Mouse (Mus musculus): Measurements from ENCODE around the gene 4933417A18Rik.
"Not testable (repeated sequence)": the region's sequence is repeated elsewhere in the genome, so short reads cannot be mapped to it uniquely, and the experiment has no call there.

Gene 4933417A18Rik

GRCm38 (mm10) chr13:34973770-34974169 is 49.6 kb downstream of the 4933417A18Rik start:
- no peak for DNase-seq (ENCODE audit: low read depth, low spot score)

DNA sequence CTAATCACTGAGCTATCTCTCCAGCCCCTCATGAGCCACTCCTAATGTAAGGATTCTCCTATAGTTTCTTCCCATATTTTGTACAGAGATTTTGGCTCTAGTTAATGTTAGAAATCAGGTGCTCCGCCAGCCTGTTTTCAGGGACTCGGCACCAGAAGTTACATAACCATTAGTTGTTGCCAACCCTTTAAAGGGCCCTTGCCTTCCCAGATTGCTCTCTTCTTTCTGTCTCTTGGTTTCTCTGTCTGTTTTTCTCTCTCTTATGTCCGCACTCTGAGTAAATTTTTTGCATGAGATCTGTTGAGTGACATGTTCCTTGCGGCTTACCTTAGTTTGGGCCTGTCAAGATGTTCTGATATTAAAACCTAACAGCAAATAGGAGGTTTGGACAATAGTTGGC is 51.9 kb downstream of the 4933417A18Rik start:
- no peak for DNase-seq (ENCODE audit: low read depth, low spot score)

DNA sequence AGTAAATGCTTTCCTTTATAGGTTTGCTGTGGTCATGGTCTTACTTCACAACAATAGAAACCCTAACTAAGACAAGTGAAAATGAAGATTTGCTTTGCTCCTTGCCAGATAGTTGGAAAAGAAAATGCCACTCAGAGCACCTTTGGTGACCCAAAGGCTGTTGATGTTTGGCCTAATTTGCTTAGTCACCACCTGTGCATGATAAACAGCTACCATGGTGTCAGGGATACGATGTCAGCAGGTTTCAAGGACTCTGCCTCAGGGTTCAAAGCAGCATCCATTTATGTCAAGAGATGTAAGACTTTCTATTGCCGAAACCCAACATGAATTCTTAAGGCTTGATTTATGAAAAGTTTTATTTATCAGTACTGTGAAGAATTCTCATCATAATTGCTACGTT is 53.2 kb downstream of the 4933417A18Rik start:
- no peak for DNase-seq (ENCODE audit: low read depth, low spot score)

GRCm38 (mm10) chr13:34978635-34979034 is 54.4 kb downstream of the 4933417A18Rik start:
- DNase-seq (ENCODE audit: low read depth, low spot score), result not testable (repeated sequence)

GRCm38 (mm10) chr13:34983479-34983878 is 59.3 kb downstream of the 4933417A18Rik start:
- not testable (repeated sequence) for DNase-seq (ENCODE audit: low read depth, low spot score)

DNA sequence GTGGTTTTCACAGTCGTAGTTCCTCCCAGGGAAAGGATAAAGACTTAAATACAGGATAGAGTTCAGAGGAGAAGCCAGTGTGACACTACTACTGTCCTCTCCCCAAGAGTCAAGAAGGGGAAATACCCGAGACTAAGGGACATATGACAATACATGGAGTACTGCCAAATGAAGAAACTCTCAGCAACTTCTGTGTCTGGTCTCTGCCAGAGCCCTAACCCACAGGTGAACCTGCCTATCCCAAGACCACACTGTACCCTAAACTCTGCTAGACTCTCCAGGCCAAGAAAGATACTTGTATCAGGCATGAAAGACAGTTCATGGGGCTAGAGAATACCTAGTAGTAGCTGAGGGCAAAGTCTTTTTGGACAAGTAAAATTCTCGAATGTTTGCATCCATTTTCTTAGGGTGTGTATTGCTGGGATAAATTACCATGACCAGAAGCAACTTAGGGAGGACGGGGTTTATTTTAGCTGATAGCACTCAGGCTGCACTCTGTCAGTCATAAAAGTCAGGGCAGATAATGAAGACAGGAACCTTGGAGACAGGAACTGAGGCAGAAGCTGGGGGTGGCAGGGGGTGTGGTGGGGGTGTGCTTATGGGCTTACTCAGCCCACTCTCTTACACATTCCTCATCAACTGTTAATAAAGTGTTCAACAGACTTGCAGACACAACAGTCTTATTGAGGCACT is 67.5 kb downstream of the 4933417A18Rik start:
- DNase-seq (ENCODE audit: low read depth, low spot score), result no peak

DNA sequence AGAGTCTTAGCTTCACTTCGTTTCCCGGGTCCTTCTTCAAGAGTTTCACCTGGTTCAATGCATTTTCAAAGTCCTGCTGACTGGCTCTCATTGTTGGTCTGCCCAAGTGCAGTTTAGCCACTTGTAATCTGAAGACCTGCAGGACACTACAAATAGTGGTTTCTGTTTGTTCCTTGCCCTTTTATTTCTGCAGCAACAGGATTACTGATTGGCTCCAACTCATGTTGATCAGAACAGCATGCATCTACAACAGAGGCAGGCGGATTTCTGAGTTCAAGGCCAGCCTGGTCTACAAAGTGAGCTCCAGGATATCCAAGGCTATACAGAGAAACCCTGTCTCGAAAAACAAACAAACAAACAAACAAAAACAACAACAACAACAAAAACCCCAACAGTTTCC is 68.9 kb downstream of the 4933417A18Rik start:
- no peak for DNase-seq (ENCODE audit: low read depth, low spot score)

DNA sequence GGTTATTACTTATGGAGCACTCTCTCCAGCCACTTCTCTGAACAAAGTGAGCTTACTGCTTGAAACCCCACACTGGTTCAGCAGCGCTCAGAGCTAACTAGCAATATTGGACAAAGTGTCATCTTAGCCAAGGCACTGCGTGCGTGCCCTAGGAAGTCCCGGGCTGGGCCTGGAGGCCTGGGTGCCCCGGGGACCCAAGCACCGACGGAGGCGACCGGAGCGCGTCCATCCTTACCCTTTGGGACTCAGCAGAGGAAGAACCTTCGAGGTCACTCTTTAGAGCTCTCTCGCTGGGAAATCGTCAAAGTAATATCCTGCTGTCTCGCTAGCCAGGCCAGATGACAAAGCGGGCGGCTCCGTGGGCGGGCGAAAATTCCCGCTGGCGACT is 69.4 kb downstream of the 4933417A18Rik start:
- DNase-seq (ENCODE audit: low read depth, low spot score), result no peak

DNA sequence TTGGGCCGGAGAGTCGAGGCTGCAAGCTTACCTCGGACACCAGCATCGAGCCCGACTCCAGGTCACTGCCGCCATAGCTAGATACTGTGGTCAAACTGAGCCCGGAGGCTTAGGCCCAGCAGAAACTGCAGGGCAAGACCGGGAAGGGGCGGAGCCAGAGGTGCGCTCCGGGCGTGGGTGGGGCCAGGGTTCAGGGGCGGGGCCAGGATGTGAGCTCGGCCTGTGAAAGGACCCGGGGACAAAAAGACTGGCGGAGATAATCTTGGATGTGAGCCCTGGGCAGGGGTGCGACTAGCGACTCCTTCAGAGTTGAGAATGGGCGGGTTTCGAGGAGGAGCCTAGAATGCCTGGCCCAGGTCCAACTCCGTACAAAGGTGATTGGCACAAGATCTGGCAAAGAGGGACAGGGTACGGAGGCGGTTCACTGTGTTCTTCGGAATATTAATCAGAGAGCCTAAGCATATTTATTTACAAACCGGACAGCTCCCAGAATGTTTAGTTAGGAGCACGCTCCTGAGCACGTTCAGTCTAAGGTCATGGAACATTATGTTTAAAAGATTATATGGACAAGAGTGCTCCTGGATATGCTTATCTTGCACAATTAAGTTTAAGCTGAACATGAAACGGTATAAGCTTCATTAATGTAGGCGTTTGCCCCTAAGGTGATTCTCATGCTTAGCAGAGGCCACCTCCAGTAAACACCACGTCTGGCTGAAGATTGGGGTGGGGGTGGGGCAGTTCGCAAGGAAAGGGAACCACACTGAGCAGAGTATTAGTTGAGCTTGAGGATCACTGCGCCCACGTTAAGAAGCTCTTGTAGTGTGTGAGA is 70.0 kb downstream of the 4933417A18Rik start:
- DNase-seq (ENCODE audit: low read depth, low spot score), result peak; percentile 92

DNA sequence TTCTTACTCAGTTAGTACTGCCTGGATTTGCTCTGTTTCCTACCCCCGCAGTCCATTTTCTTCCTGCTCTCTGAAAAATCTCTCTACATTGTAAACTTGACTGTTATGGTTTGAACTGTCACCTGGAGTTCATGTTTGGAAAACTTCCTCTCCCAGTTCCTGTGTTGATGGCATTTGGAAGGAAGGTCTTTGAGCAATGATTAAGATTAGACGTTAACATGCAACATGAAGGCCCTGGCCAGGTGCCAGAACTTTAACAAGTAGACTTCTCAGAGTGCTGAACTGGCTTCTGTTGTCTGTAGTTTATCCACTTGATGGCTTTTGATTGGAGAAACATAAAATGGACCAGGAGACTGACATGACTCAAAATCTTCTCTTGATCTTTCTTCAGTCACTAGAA is 71.7 kb downstream of the 4933417A18Rik start:
- no peak for DNase-seq (ENCODE audit: low read depth, low spot score)

All from forelimb bud, embryonic 11.5 days (tissue).